Mouse (Mus musculus): ENCODE results near the gene Card14. TPM values are rescaled to one million over a fixed set of nuclear protein-coding genes. Genes with fewer than 3 reads are reported as not detected.

Card14 gene
- polyA plus RNA-seq, 1 experiment from 2014 or later: 0.23 TPM

DNA sequence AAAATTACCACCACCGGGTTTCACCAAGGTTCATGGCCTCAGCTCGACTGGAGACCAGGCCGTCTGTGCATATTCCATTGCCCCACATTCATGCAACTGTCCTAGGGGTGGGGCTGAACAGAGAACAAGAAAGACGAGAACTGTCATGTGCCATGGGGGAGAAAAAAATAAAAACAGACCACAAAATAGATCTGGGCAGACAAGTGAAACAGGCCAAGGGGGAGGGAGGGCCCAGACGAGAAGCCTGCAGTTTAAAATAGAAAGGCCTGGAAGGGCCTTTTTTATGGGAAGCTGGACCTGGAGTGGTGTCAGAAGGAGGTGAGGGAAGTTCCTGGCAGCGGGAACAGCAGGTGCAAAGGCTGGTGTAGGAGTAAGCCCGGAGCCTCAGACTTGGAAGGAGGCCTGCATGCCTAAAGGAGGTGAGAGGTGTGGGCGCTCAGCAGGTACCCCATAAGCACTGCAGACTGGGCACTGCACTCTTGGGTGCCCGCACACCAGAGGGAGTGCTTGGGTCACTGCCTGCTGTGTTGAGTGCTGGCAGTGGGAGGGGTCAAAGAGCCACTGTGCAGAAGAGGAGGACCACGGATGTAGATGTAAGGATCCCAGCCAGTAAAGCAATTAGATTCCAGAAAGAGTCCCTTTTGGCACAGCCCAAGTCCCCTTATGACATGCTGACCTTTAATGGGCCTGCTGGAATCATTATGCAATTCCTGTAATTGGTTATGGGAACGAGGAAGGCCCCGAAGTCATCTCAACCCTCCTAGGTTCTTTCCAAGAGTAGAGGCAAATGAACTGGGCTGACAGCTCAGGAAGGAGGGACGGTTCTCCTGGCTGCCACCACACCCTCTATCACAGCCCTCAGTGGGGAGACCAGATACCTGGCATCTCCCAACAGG, 558 bp upstream of the Card14 start:
- H3K9me3 ChIP-seq (replicated peaks): no peaks in the 10 kb centered on the region
- H3K27ac ChIP-seq: no peak overlapping the region
- H3K36me3 ChIP-seq: no peaks in the 10 kb centered on the region
- peaks cover 11% of the 10 kb centered on the region for H3K4me1 ChIP-seq
- H3K27me3 ChIP-seq: peaks cover 20% of the 10 kb centered on the region; the same call in 1 of the 2 replicates
- H3K4me3 ChIP-seq (replicated peaks): no peak overlapping the region
- 63% methylated on average over 13 of the region's 13 CpGs for WGBS
- no peak overlapping the region for H3K4me2 ChIP-seq
- H3K9ac ChIP-seq: no peak overlapping the region
- no peak for ATAC-seq (replicated peaks; ENCODE audit: low FRiP score)

DNA sequence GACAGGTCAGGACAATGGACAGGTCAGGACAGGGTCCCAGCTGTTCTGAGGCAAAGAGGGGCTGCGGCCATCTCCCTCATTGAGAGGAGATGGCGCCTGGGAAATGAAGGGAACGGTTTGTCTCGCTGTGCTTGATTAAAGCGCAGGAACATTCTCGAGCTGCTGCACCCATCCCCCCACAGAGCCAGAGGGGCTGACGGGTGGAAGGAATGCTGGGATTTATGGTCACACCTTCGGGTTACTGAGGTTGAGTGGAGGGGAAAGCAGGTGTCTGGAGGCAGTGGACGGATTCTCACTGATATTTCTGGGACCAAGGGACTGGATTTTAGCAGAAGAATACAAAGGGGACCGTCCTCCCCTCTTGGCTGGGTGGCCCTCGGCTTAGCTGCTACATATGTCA, 348 bp downstream of the Card14 start:
- H3K27me3 ChIP-seq: peaks cover 22% of the 10 kb centered on the region; the same call in 1 of the 2 replicates
- no peaks in the 10 kb centered on the region for H3K36me3 ChIP-seq
- ATAC-seq (replicated peaks; ENCODE audit: low FRiP score): no peak
- WGBS: 24% methylated on average over 11 of the region's 11 CpGs
- H3K4me2 ChIP-seq: no peak overlapping the region
- no peak overlapping the region for H3K27ac ChIP-seq
- H3K4me3 ChIP-seq (replicated peaks): no peak overlapping the region
- peaks cover 11% of the 10 kb centered on the region for H3K4me1 ChIP-seq
- H3K9ac ChIP-seq: no peak overlapping the region
- H3K9me3 ChIP-seq (replicated peaks): no peaks in the 10 kb centered on the region

DNA sequence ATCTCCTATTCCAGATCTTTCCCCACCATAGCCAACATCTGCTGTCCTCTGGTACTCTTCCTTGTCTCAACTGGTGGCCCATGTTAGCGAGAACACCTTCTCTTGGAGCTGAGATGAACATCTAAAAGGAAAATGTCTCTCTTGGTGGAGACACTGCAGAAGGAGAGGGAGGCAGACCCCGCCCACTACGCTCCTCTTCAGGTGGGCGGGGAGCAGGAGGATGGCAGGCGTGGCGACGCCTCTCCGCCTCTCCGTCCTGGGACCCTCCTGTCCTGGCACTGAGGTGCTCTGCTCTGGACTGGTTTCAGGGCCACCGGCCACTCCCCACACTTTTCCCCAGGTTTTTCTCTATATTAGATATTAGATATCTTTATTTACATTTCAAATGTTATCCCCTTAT, 3.1 kb downstream of the Card14 start:
- 15% methylated on average over 10 of the region's 10 CpGs for whole genome bisulfite sequencing
- Histone ChIP-seq H3K4me3 (replicated peaks) (no peak overlapping the region), H3K9ac (no peak overlapping the region), H3K4me2 (no peak overlapping the region), H3K27ac (no peak overlapping the region), H3K36me3 (no peaks in the 10 kb centered on the region), H3K4me1 (peaks cover 6% of the 10 kb centered on the region), H3K9me3 (replicated peaks) (no peaks in the 10 kb centered on the region), H3K27me3 (peaks cover 16% of the 10 kb centered on the region; the same call in 1 of the 2 replicates)
- no peak for ATAC-seq (replicated peaks; ENCODE audit: low FRiP score)

DNA sequence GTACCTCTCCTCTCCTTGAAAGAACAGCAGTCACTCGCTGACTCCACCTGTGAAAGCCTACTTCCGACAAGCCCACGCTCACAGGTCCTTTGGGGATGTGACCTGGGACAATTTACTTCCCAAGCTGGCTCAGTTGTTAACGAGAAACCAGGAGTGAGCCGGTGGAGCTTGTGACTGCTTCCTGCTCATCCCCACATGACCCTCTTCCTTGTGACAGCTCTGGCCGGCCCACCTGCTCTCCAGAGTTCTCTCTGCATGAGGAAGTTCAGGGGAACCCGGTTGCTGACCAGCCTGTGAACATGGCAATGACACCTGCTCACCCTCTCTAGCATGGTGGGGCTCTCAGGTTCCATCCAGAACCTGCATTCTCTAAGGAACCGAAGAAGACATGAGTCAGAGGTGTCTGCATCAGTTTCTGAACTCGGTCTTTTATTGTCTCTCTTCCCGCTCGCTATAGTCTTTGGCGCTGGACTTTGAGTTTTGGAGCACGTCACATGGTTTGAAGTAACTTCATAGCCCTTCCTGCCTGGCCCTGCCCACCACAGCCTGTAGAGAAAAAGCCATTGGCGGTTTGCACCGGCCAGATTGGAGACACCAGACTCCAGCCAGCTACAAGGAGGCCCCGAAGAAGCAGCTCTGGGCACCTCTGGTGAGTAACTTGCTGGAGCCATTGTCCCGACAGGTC, 6.8 kb downstream of the Card14 start:
- WGBS: 68% methylated on average over 17 of the region's 17 CpGs
- H3K4me3 ChIP-seq (replicated peaks): no peak overlapping the region
- no peak overlapping the region for H3K27ac ChIP-seq
- peaks cover 16% of the 10 kb centered on the region; the same call in 1 of the 2 replicates for H3K27me3 ChIP-seq
- no peak for ATAC-seq (replicated peaks; ENCODE audit: low FRiP score)
- H3K9me3 ChIP-seq (replicated peaks): no peaks in the 10 kb centered on the region
- H3K9ac ChIP-seq: no peak overlapping the region
- no peaks in the 10 kb centered on the region for H3K36me3 ChIP-seq
- no peak overlapping the region for H3K4me2 ChIP-seq
- H3K4me1 ChIP-seq: no peaks in the 10 kb centered on the region; the same call in 1 of the 2 replicates

DNA sequence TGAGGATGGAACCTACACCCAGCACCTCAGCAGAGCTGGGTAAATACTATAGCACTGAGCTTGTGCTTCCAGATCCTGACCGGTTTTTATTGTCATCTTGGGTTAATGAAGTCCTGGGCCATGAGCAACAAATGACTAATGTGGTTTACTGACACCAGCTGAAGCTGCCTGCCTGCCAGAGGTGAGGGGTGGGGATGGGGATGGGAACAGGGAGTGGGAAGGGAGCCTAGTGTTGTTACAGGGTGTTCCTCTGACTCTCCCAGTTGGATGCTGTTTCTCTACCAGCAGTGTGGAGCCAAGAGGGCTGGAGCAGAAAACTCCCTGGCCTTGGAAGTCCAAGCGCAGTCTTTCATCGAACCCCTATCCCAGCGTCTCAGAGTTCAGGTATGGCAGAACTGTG, 9.2 kb downstream of the Card14 start:
- ATAC-seq (replicated peaks; ENCODE audit: low FRiP score): no peak
- no peak overlapping the region for H3K27ac ChIP-seq
- H3K4me3 ChIP-seq (replicated peaks): no peak overlapping the region
- no peak overlapping the region for H3K9ac ChIP-seq
- no peaks in the 10 kb centered on the region for H3K4me1 ChIP-seq
- H3K27me3 ChIP-seq: peaks cover 2% of the 10 kb centered on the region; the same call in 1 of the 2 replicates
- WGBS: 79% methylated on average over 4 of the region's 4 CpGs
- no peaks in the 10 kb centered on the region for H3K36me3 ChIP-seq
- no peak overlapping the region for H3K4me2 ChIP-seq
- H3K9me3 ChIP-seq (replicated peaks): no peaks in the 10 kb centered on the region

DNA sequence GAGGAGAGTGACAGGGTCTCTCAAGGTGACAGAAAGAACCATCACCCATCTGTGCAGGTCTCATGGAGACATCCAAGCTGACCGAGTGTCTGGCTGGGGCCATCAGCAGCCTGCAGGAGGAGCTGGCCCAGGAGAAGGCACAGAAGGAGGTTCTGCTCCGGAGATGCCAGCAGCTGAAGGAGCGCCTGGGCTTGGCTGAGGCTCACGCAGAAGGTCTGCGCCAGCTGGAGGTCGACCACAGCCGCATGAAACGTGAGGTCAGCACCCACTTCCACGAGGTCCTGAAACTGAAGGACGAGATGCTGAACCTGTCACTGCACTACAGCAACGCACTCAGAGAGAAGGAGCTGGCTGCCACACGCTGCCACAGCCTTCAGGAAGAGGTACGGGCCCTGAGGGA, 15.0 kb downstream of the Card14 start:
- H3K36me3 ChIP-seq: no peaks in the 10 kb centered on the region
- ATAC-seq (replicated peaks; ENCODE audit: low FRiP score): no peak
- WGBS: 79% methylated on average over 13 of the region's 13 CpGs

DNA sequence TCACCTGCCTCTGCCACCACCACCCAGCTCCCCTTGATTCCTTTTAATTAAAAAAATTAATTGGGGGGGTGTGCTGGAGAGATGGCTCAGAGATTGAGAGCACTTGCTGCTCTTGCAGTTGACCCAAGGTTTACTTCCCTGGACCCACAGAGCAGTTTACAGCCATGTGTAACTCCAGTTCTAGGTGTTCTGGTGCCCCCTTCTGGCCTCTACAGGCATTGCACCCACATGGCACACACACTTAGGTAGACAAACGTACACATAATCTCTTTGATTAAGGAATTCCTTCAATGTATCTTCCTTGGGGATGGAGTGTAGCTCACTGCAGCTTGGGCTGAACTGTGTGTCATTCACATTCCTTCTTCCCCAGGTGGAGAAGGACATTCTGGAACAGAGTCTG, 17.5 kb downstream of the Card14 start:
- H3K4me3 ChIP-seq (replicated peaks): no peak overlapping the region
- no peaks in the 10 kb centered on the region for H3K36me3 ChIP-seq
- ATAC-seq (replicated peaks; ENCODE audit: low FRiP score): no peak
- 0 out of 2 replicates have a peak, but pooled peaks cover 3% of the 10 kb centered on the region for H3K9me3 ChIP-seq (replicated peaks)
- no peak overlapping the region for H3K4me2 ChIP-seq
- H3K4me1 ChIP-seq: no peaks in the 10 kb centered on the region
- WGBS: 87% methylated on average over 1 of the region's 1 CpGs
- peaks cover 11% of the 10 kb centered on the region; the same call in 1 of the 2 replicates for H3K27me3 ChIP-seq
- no peak overlapping the region for H3K27ac ChIP-seq
- no peak overlapping the region for H3K9ac ChIP-seq

More for the DNA sequence above, 15.0 kb downstream of the Card14 start:
- H3K9ac ChIP-seq: no peak overlapping the region
- H3K27me3 ChIP-seq: peaks cover 11% of the 10 kb centered on the region; the same call in 1 of the 2 replicates
- no peak overlapping the region for H3K27ac ChIP-seq
- H3K9me3 ChIP-seq (replicated peaks): 0 out of 2 replicates have a peak, but pooled peaks cover 3% of the 10 kb centered on the region
- no peaks in the 10 kb centered on the region for H3K4me1 ChIP-seq
- H3K4me2 ChIP-seq: no peak overlapping the region
- H3K4me3 ChIP-seq (replicated peaks): no peak overlapping the region

DNA sequence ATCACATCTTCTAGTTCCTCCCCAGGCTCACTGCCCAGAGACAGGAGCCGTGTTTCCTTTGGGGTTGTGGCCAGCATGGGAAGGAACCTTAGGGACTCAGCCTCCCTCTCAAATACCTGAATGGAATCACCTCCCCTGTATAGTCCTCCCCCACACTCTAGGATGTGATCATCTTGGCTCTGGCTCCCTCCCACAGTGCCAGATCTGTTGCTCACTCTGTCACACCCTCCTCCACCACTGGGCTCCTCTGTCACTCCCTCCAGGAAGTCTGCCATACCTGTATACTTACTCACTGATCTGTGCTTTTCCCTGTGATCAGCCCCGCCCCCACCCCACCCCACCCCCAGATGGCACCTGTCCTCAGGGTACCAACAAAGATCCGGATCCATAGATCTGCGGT, 23.0 kb downstream of the Card14 start:
- Histone ChIP-seq H3K4me1 (no peaks in the 10 kb centered on the region), H3K27ac (no peak overlapping the region), H3K9me3 (replicated peaks) (no peaks in the 10 kb centered on the region), H3K4me3 (replicated peaks) (no peak overlapping the region), H3K27me3 (no peaks in the 10 kb centered on the region), H3K4me2 (no peak overlapping the region), H3K36me3 (no peaks in the 10 kb centered on the region), H3K9ac (no peak overlapping the region)
- WGBS: 58% methylated on average over 4 of the region's 4 CpGs
- ATAC-seq (replicated peaks; ENCODE audit: low FRiP score): no peak

DNA sequence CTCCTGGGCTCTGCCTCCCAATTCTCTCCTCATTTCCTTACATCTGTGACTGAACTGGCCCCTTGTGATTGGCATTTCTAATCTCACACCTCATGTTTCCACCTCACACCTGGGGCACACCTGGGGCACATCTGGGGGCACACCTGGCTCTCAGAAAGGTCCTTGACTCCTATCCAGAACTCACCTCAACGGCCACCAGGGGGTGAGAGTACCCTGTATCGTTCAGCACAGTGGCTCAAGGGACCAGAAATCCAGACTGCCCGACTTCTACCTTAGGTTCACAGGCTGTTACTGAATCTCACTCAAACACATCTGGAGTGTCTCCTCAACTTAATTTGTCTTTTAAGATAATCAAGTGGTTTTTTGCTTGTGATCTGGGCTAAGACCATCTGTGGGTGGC, 24.4 kb downstream of the Card14 start:
- H3K36me3 ChIP-seq: no peaks in the 10 kb centered on the region
- no peaks in the 10 kb centered on the region for H3K4me1 ChIP-seq
- no peak for ATAC-seq (replicated peaks; ENCODE audit: low FRiP score)
- no peak overlapping the region for H3K9ac ChIP-seq
- no peak overlapping the region for H3K4me2 ChIP-seq
- no peaks in the 10 kb centered on the region for H3K9me3 ChIP-seq (replicated peaks)
- H3K27ac ChIP-seq: no peak overlapping the region
- H3K4me3 ChIP-seq (replicated peaks): no peak overlapping the region
- H3K27me3 ChIP-seq: no peaks in the 10 kb centered on the region
- 29% methylated on average over 3 of the region's 3 CpGs for WGBS

DNA sequence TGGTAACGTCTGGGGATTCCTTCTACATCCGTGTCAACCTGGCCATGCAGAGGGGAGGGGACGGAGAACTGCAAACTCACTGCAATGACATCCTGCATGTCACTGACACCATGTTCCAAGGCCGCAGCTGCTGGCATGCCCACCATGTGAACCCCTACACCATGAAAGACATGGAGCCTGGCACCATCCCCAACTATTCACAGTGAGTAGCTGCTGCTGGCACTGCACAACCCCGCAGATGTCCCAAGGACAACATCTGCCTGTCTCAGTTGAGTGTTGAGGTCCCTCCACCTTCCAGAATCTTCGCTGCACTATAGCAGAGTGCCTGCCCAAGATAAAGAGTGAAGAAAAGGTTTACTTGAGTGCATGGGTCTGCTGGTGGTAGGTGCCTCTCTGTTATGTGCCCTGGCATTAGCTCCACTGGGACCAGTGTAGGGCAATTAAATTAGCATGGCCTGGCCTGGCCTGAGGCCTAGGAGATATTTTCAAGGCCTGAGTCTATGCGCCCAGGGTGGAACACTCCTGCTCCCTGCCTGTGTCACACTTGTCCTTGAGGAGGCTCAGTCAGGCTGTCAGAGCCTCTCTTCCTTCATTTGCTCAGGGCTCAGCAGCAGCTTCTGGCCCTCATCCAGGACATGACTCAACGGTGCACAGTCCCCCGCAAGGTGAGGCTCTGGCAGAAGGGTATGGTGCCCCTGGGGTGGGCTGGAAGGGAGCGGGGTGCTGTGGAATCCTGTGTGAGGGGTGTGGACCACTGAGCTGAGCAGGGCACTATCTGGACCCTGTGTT, 30.9 kb downstream of the Card14 start:
- 86% methylated on average over 10 of the region's 10 CpGs for WGBS
- H3K4me3 ChIP-seq (replicated peaks): no peak overlapping the region
- no peak for ATAC-seq (replicated peaks; ENCODE audit: low FRiP score)

DNA sequence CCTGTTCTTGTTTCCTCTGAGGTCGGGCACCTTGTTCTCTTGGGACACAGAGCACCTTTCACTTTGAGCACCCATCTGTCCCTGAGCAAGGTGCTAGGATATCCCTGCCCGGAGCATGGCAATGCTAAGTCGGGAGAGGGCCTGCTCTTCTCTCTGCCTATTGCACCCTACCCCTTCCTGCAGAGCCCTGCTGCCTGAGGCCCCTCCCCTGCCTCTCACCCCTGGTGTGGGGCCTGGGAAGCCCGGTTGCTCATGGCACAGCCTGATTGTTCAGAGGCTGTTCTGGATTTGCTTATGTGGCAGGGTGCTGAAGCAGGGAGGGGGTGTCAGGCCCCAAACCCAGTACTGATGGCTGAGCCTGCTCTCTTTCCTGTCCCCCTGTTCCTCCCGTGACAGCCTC, 31.6 kb downstream of the Card14 start:
- Histone ChIP-seq H3K4me1 (no peaks in the 10 kb centered on the region), H3K4me2 (no peak overlapping the region), H3K36me3 (no peaks in the 10 kb centered on the region), H3K4me3 (replicated peaks) (no peak overlapping the region), H3K27me3 (no peaks in the 10 kb centered on the region), H3K9me3 (replicated peaks) (no peaks in the 10 kb centered on the region), H3K27ac (no peak overlapping the region), H3K9ac (no peak overlapping the region)
- 45% methylated on average over 5 of the region's 5 CpGs for WGBS
- ATAC-seq (replicated peaks; ENCODE audit: low FRiP score): no peak

More for the DNA sequence above, 30.9 kb downstream of the Card14 start:
- Histone ChIP-seq H3K27ac (no peak overlapping the region), H3K9me3 (replicated peaks) (no peaks in the 10 kb centered on the region), H3K4me2 (no peak overlapping the region), H3K36me3 (no peaks in the 10 kb centered on the region), H3K4me1 (no peaks in the 10 kb centered on the region), H3K9ac (no peak overlapping the region), H3K27me3 (no peaks in the 10 kb centered on the region)

DNA sequence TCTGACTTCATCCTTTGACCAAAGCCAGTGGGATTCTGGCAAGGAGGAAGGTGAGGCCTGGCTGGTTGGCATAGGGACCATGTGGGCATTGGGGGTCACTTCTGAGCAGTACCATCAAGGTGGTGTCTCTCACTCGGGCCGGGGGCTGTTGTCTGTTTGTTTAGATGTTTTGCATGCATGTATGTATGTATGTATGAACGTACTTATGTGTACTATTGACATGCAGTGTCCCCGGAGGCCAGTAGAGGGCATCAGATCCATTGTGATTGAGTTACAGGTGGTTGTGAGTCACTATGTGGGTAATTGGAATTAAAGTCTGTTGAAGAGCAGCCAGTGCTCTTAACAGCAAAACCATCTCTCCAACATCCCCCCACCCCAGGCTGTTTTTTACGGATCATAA, 32.1 kb downstream of the Card14 start:
- Histone ChIP-seq H3K4me2 (no peak overlapping the region), H3K27me3 (no peaks in the 10 kb centered on the region), H3K36me3 (no peaks in the 10 kb centered on the region), H3K9ac (no peak overlapping the region), H3K27ac (no peak overlapping the region), H3K9me3 (replicated peaks) (no peaks in the 10 kb centered on the region), H3K4me3 (replicated peaks) (no peak overlapping the region), H3K4me1 (no peaks in the 10 kb centered on the region)
- WGBS: 3% methylated on average over 5 of the region's 5 CpGs
- no peak for ATAC-seq (replicated peaks; ENCODE audit: low FRiP score)

All from kidney, embryonic 15.5 days (tissue).